Mouse (Mus musculus) small intestine, adult 2 months (tissue): Measurements from ENCODE around the gene Cyth3. TPM values are rescaled to one million over a fixed set of nuclear protein-coding genes. Genes with fewer than 3 reads are reported as not detected.

Experiments used
- H3K27ac ChIP-seq: fragments of 200-500 bp; 2 replicates; pipeline ENCODE4 v1.5.1; 2012; ENCODE audit warnings: low read depth, low read length, control low read depth, inconsistent platforms; ENCODE audit not compliant: insufficient read depth
- H3K27me3 ChIP-seq: fragments of 200-500 bp; 2 replicates; pipeline ENCODE4 v1.6.1; 2012; ENCODE audit warnings: mild to moderate bottlenecking, moderate library complexity, low read length, inconsistent platforms; ENCODE audit not compliant: control insufficient read depth, insufficient read depth
- H3K36me3 ChIP-seq: fragments of 200-500 bp; 2 replicates; pipeline ENCODE4 v1.6.1; 2012; ENCODE audit warnings: mild to moderate bottlenecking, low read length, control low read depth, inconsistent platforms; ENCODE audit not compliant: control insufficient read depth, insufficient read depth
- H3K4me1 ChIP-seq: fragments of 200-500 bp; 2 replicates; pipeline ENCODE4 v1.6.1; 2012; ENCODE audit warnings: low read length, inconsistent platforms, mixed read lengths; ENCODE audit not compliant: control insufficient read depth, insufficient read depth, insufficient read length
- H3K4me3 ChIP-seq: fragments of 200-500 bp; 2 replicates; pipeline ENCODE4 v1.5.1; 2012; ENCODE audit warnings: low read depth, mild to moderate bottlenecking, control low read depth, inconsistent platforms, low read length, moderate library complexity
- CTCF ChIP-seq: fragments of 200-500 bp; IDR thresholded peaks from 2 replicates; pipeline ENCODE4 v1.5.1; 2012; ENCODE audit warnings: low read depth, mild to moderate bottlenecking, control low read depth, inconsistent platforms, low read length, moderate library complexity, mixed read lengths; ENCODE audit not compliant: insufficient replicate concordance, insufficient read length; ENCODE audit errors: extremely low read depth
- POLR2A ChIP-seq: fragments of 200-500 bp; IDR thresholded peaks from 2 replicates; pipeline ENCODE4 v1.6.1; 2012; ENCODE audit warnings: low read depth, mild to moderate bottlenecking, control low read depth, inconsistent platforms, low read length, moderate library complexity
- WGBS: fragments of 180-500 bp; shearing (Covaris S2); methylation state at CpG from one replicate; pipeline ENCODE4 v1.1.7; 2018; 5-methylcytosine and 5-hydroxymethylcytosine counted together
- polyA plus RNA-seq: library from polyadenylated mRNA; depleted of rRNA; stranded (reverse); fragments of >200 nt; gene quantifications from 2 replicates; pipeline ENCODE4 v1.2.3, GENCODE M21; 2012

The Cyth3 gene
- polyA plus RNA-seq, 1 experiment, result 10.3 TPM

- no peak overlapping the region for H3K4me3 ChIP-seq
- no peaks in the 10 kb centered on the region for H3K36me3 ChIP-seq
- no peaks in the 10 kb centered on the region for H3K27me3 ChIP-seq
- WGBS, result 68% methylated on average over 5 of the region's 5 CpGs
- TF ChIP-seq CTCF (no peak), POLR2A (no peak)
- no peaks in the 10 kb centered on the region for H3K4me1 ChIP-seq
- no peak overlapping the region for H3K27ac ChIP-seq
Measured at GRCm38 (mm10) chr5:143645976-143646375, 23.7 kb downstream of the Cyth3 start.

GRCm38 (mm10) chr5:143647412-143647811 lies 25.2 kb downstream of the Cyth3 start:
- H3K27me3 ChIP-seq, result no peaks in the 10 kb centered on the region
- no peaks in the 10 kb centered on the region for H3K36me3 ChIP-seq
- 0 out of 2 replicates have a peak, but pooled peaks cover 3% of the 10 kb centered on the region for H3K4me1 ChIP-seq
- TF ChIP-seq CTCF (no peak), POLR2A (no peak)
- no peak overlapping the region for H3K4me3 ChIP-seq
- H3K27ac ChIP-seq, result no peak overlapping the region
- WGBS, result 89% methylated on average over 2 of the region's 2 CpGs

- Histone ChIP-seq H3K4me3 (no peak overlapping the region), H3K4me1 (0 out of 2 replicates have a peak, but pooled peaks cover 3% of the 10 kb centered on the region), H3K27ac (no peak overlapping the region), H3K36me3 (no peaks in the 10 kb centered on the region), H3K27me3 (no peaks in the 10 kb centered on the region)
- TF ChIP-seq CTCF, result no peak
- no peak for TF ChIP-seq POLR2A
- WGBS, result 97% methylated on average over 2 of the region's 2 CpGs
Measured at GRCm38 (mm10) chr5:143648058-143648457, 25.8 kb downstream of the Cyth3 start.

GRCm38 (mm10) chr5:143649168-143649567 lies 26.9 kb downstream of the Cyth3 start:
- WGBS, result 86% methylated on average over 6 of the region's 6 CpGs
- no peak overlapping the region for H3K4me3 ChIP-seq
- no peaks in the 10 kb centered on the region for H3K27me3 ChIP-seq
- no peaks in the 10 kb centered on the region for H3K36me3 ChIP-seq
- TF ChIP-seq CTCF (no peak), POLR2A (no peak)
- H3K4me1 ChIP-seq, result 0 out of 2 replicates have a peak, but pooled peaks cover 3% of the 10 kb centered on the region
- no peak overlapping the region for H3K27ac ChIP-seq

- TF ChIP-seq POLR2A (no peak), CTCF (no peak)
- 73% methylated on average over 8 of the region's 8 CpGs for WGBS
Measured at GRCm38 (mm10) chr5:143651855-143652631, 29.8 kb downstream of the Cyth3 start.

GRCm38 (mm10) chr5:143653497-143653896 lies 31.2 kb downstream of the Cyth3 start:
- no peaks in the 10 kb centered on the region for H3K36me3 ChIP-seq
- WGBS, result 88% methylated on average over 5 of the region's 5 CpGs
- no peaks in the 10 kb centered on the region for H3K27me3 ChIP-seq
- peaks cover 6% of the 10 kb centered on the region; the same call in 1 of the 2 replicates for H3K4me1 ChIP-seq
- H3K27ac ChIP-seq, result no peak overlapping the region
- H3K4me3 ChIP-seq, result no peak overlapping the region
- TF ChIP-seq POLR2A, result no peak
- no peak for TF ChIP-seq CTCF

More at GRCm38 (mm10) chr5:143651855-143652631, 29.8 kb downstream of the Cyth3 start:
- H3K4me3 ChIP-seq, result no peak overlapping the region
- H3K4me1 ChIP-seq, result peaks cover 6% of the 10 kb centered on the region; the same call in 1 of the 2 replicates
- H3K27ac ChIP-seq, result no peak overlapping the region
- no peaks in the 10 kb centered on the region for H3K36me3 ChIP-seq
- no peaks in the 10 kb centered on the region for H3K27me3 ChIP-seq

- 23% methylated on average over 7 of the region's 7 CpGs for WGBS
- peaks cover 8% of the 10 kb centered on the region; the same call in 1 of the 2 replicates for H3K4me1 ChIP-seq
- H3K27ac ChIP-seq, result peak overlapping the region; percentile 54
- no peaks in the 10 kb centered on the region for H3K36me3 ChIP-seq
- TF ChIP-seq CTCF (no peak), POLR2A (no peak)
- no peak overlapping the region for H3K4me3 ChIP-seq
- no peaks in the 10 kb centered on the region for H3K27me3 ChIP-seq
Measured at GRCm38 (mm10) chr5:143654670-143655510, 32.6 kb downstream of the Cyth3 start.
